Mouse (Mus musculus) C2C12 (cell line): ENCODE measurements around the gene Cnpy1.

Experiments
- CTCF ChIP-seq: IDR thresholded peaks from one replicate; pipeline ENCODE4 v1.5.1; 2011; ENCODE audit not compliant: control insufficient read depth, insufficient read depth, insufficient read length
- FOSL1 ChIP-seq: IDR thresholded peaks from one replicate; pipeline ENCODE4 v1.8.0; 2011; ENCODE audit warnings: mild to moderate bottlenecking, low read length; ENCODE audit not compliant: poor library complexity, insufficient read depth, severe bottlenecking
- MAX ChIP-seq: IDR thresholded peaks from one replicate; pipeline ENCODE4 v1.6.1; 2011; ENCODE audit warnings: mild to moderate bottlenecking, control low read depth
- MYOD1 ChIP-seq: IDR thresholded peaks from one replicate; pipeline ENCODE4 v1.6.1; 2011; ENCODE audit warnings: low read depth; ENCODE audit not compliant: control insufficient read depth, insufficient read length
- USF1 ChIP-seq: IDR thresholded peaks from one replicate; pipeline ENCODE4 v1.6.1; 2011; ENCODE audit warnings: low read depth, mild to moderate bottlenecking, control low read depth, moderate library complexity

- TF ChIP-seq CTCF (no peak), MYOD1 (no peak), USF1 (no peak), MAX (no peak), FOSL1 (no peak)
Observed at GRCm38 (mm10) chr5:28257816-28258215, 12.2 kb upstream of the Cnpy1 start.
